Mouse (Mus musculus): ENCODE measurements around the gene Tedc1. TPM values are rescaled to one million over a fixed set of nuclear protein-coding genes. Genes with fewer than 3 reads are reported as not detected.
A peak's percentile ranks its signal among the peaks of the same experiment; 100 is the strongest.

Gene Tedc1
- polyA plus RNA-seq, 1 experiment from 2014 or later = 2.6 TPM

DNA sequence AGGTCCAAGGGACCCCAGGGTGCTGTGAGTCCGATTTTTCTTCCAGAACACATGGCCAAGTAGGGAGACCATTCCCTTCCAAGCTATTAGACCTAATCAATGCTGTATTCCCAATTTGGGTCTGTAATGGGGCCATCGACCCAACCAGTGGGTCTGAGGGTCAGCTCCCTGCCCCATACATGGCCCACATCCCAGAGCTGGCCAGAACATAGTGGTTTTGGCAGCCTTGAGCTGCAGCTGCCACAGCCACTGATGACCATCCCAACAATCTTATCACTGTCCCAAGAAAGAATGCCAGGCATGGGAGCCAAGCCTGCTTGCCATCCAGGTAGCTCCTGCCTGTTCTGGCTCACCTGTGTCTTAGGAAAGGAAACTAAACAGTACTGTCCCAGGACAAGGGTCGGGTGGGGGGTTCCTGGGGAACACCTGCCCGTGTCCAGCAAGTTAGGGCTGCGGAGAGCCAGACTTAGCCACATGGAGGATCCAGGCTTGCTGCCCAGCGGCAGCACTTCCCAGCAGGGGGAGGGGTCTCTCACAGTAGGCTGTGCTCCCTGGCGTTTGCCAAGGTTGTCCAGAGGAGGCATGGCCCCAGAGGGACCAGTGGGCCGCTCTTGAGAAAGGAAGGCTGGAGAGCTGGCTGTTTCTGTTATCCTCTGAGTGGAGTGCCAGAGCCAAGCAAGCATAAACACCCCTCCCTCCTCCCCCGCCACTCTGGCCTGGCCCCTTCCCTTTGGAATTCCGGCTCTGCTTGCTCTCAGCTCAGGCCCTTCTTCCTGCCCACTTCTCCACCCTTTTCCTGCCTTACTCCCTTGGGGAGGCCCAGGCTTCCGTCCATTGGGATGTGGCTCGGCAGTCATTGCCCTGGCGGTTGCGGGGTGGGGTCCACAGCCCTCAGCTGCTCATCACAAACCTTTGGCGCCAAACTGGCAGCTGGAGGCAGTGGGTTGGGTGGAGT, 13.9 kb upstream of the Tedc1 start:
- H3K27me3 ChIP-seq (replicated peaks; ENCODE audit: insufficient read depth, low read length) = no peaks in the 10 kb centered on the region
- H3K4me2 ChIP-seq (replicated peaks; ENCODE audit: low read depth, low read length) = peak overlapping the region; percentile 69
- no peaks in the 10 kb centered on the region for H3K9me3 ChIP-seq (ENCODE audit: low read length)
- H3K4me1 ChIP-seq (ENCODE audit: insufficient read depth, low read depth, low read length) = peaks cover 41% of the 10 kb centered on the region
- peak; percentile 98 for DNase-seq (ENCODE audit: low spot score)
- peak; percentile 62 for ATAC-seq
- peak overlapping the region; percentile 97 for H3K27ac ChIP-seq (ENCODE audit: low read length)
- H3K36me3 ChIP-seq (ENCODE audit: insufficient read depth, low read length) = peaks cover 17% of the 10 kb centered on the region
- WGBS = 6% methylated on average over 15 of the region's 15 CpGs
- peak; percentile 84 for TF ChIP-seq EP300 (IDR thresholded peaks at IDR 0.05)
- TF ChIP-seq CTCF (IDR thresholded peaks at IDR 0.05) = peak; percentile 49
- H3K4me3 ChIP-seq (ENCODE audit: low read depth, low read length) = peak overlapping the region; percentile 72
- H3K9ac ChIP-seq (replicated peaks; ENCODE audit: low read depth) = peak overlapping the region; percentile 77

GRCm38 (mm10) chr12:113143164-113143563, 13.1 kb upstream of the Tedc1 start:
- H3K9ac ChIP-seq (replicated peaks; ENCODE audit: low read depth) = peak overlapping the region; percentile 50; the same call in 1 of the 2 replicates
- peak overlapping the region; percentile 72 for H3K4me3 ChIP-seq (ENCODE audit: low read depth, low read length)
- H3K27me3 ChIP-seq (replicated peaks; ENCODE audit: insufficient read depth, low read length) = no peaks in the 10 kb centered on the region
- H3K4me2 ChIP-seq (replicated peaks; ENCODE audit: low read depth, low read length) = peak overlapping the region; percentile 69
- H3K4me1 ChIP-seq (ENCODE audit: insufficient read depth, low read depth, low read length) = peaks cover 43% of the 10 kb centered on the region
- 22% methylated on average over 7 of the region's 7 CpGs for WGBS
- H3K27ac ChIP-seq (ENCODE audit: low read length) = peak overlapping the region; percentile 97
- peaks cover 17% of the 10 kb centered on the region for H3K36me3 ChIP-seq (ENCODE audit: insufficient read depth, low read length)
- no peaks in the 10 kb centered on the region for H3K9me3 ChIP-seq (ENCODE audit: low read length)
- TF ChIP-seq EP300 (IDR thresholded peaks at IDR 0.05) = no peak
- peak; percentile 28 for TF ChIP-seq CTCF (IDR thresholded peaks at IDR 0.05)
- DNase-seq (ENCODE audit: low spot score) = peak; percentile 39
- no peak for ATAC-seq

DNA sequence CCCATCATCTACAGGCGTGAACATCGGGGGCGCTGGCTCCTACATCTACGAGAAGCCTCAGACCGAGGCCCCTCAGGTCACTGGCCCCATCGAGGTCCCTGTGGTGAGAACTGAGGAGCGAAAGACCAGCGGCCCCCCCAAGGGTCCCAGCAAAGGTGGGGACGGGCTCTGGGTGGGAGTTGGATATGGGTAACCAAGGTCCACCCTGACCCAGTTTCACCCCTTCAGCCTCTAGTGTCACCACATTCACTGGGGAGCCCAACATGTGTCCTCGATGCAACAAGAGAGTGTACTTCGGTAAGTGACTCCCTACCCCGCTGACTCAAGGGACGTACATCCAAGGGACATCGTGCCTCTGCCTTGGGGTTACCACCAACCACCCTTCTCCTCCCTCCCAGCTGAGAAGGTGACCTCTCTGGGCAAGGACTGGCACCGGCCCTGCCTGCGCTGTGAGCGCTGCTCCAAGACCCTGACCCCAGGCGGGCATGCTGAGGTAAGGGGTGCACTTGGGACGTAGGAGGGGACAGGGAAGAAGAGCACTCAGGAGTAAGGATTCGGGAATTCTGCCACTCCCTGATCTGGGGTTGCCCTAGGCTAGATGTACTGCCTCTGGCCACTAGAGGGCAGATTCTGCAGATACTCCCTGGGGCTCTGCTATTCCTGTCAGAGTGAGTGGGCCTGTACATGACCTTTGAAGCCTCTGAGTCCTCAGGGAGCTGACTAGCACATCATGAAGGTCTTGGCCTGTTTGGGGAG, 12.0 kb upstream of the Tedc1 start:
- Histone ChIP-seq H3K27me3 (replicated peaks; ENCODE audit: insufficient read depth, low read length) (no peaks in the 10 kb centered on the region), H3K9ac (replicated peaks; ENCODE audit: low read depth) (no peak overlapping the region), H3K4me3 (ENCODE audit: low read depth, low read length) (no peak overlapping the region), H3K4me1 (ENCODE audit: insufficient read depth, low read depth, low read length) (peaks cover 43% of the 10 kb centered on the region), H3K4me2 (replicated peaks; ENCODE audit: low read depth, low read length) (0 out of 2 replicates have a peak overlapping the region, but pooled peaks have one; percentile 69), H3K9me3 (ENCODE audit: low read length) (no peaks in the 10 kb centered on the region), H3K27ac (ENCODE audit: low read length) (no peak overlapping the region), H3K36me3 (ENCODE audit: insufficient read depth, low read length) (peaks cover 17% of the 10 kb centered on the region)
- DNase-seq (ENCODE audit: low spot score) (peak; percentile 63), ATAC-seq (no peak)
- WGBS = 76% methylated on average over 20 of the region's 20 CpGs
- peak; percentile 84 for TF ChIP-seq CTCF (IDR thresholded peaks at IDR 0.05)
- TF ChIP-seq EP300 (IDR thresholded peaks at IDR 0.05) = 0 out of 2 replicates have a peak, but pooled peaks have one; percentile 23

- DNase-seq (ENCODE audit: low spot score) = no peak
- no peak overlapping the region for H3K4me2 ChIP-seq (replicated peaks; ENCODE audit: low read depth, low read length)
- H3K27me3 ChIP-seq (replicated peaks; ENCODE audit: insufficient read depth, low read length) = no peaks in the 10 kb centered on the region
- no peak overlapping the region for H3K4me3 ChIP-seq (ENCODE audit: low read depth, low read length)
- no peak for ATAC-seq
- peaks cover 37% of the 10 kb centered on the region for H3K4me1 ChIP-seq (ENCODE audit: insufficient read depth, low read depth, low read length)
- peaks cover 17% of the 10 kb centered on the region for H3K36me3 ChIP-seq (ENCODE audit: insufficient read depth, low read length)
- TF ChIP-seq EP300 (IDR thresholded peaks at IDR 0.05) (no peak), CTCF (IDR thresholded peaks at IDR 0.05) (no peak)
- WGBS = 92% methylated on average over 16 of the region's 16 CpGs
- no peak overlapping the region; the same call in 1 of the 2 replicates for H3K27ac ChIP-seq (ENCODE audit: low read length)
- H3K9me3 ChIP-seq (ENCODE audit: low read length) = no peaks in the 10 kb centered on the region
- no peak overlapping the region for H3K9ac ChIP-seq (replicated peaks; ENCODE audit: low read depth)
Observed at GRCm38 (mm10) chr12:113144886-113145285, 11.3 kb upstream of the Tedc1 start.

- no peak for ATAC-seq
- H3K36me3 ChIP-seq (ENCODE audit: insufficient read depth, low read length) = peaks cover 17% of the 10 kb centered on the region
- no peak overlapping the region for H3K4me3 ChIP-seq (ENCODE audit: low read depth, low read length)
- H3K9me3 ChIP-seq (ENCODE audit: low read length) = no peaks in the 10 kb centered on the region
- peak overlapping the region; percentile 63 for H3K27ac ChIP-seq (ENCODE audit: low read length)
- H3K4me2 ChIP-seq (replicated peaks; ENCODE audit: low read depth, low read length) = no peak overlapping the region
- WGBS = 86% methylated on average over 5 of the region's 5 CpGs
- TF ChIP-seq CTCF (IDR thresholded peaks at IDR 0.05) (no peak), EP300 (IDR thresholded peaks at IDR 0.05) (no peak)
- H3K27me3 ChIP-seq (replicated peaks; ENCODE audit: insufficient read depth, low read length) = no peaks in the 10 kb centered on the region
- H3K4me1 ChIP-seq (ENCODE audit: insufficient read depth, low read depth, low read length) = peaks cover 37% of the 10 kb centered on the region
- no peak overlapping the region for H3K9ac ChIP-seq (replicated peaks; ENCODE audit: low read depth)
- peak; percentile 13 for DNase-seq (ENCODE audit: low spot score)
Observed at GRCm38 (mm10) chr12:113145591-113145990, 10.6 kb upstream of the Tedc1 start.

Measured in lung, postnatal 0 days (tissue).